ENCODE assay signal across 14 mouse cellular contexts in genomic region chr19:57803483-57803820, GRCm38 (mm10).
"Had no signal": no experiment of that assay in that cellular context is flagged by ENCODE, and none has a peak within 500 bp of the region (broad histone marks: within the 10 kb centered on the region; RNA-seq: fewer than 3 reads in every experiment).

No protein-coding gene starts in this region.

- H3K4me2 ChIP-seq: intestine, embryonic 15.5 days; limb, embryonic 15.5 days; liver, embryonic 12.5 days; midbrain, embryonic 12.5 days; neural tube, embryonic 13.5 days had no signal

- DNase-seq: kidney, adult 9 months; kidney, postnatal 4 days; left cerebral cortex, postnatal 4 days; retina, postnatal 1 day; right cerebral cortex, postnatal 4 days; spleen, adult 18-20 months; thymus, postnatal 36 days had no signal

- H3K27me3 ChIP-seq: intestine, embryonic 15.5 days; limb, embryonic 15.5 days; liver, embryonic 12.5 days; midbrain, embryonic 12.5 days; neural tube, embryonic 13.5 days had no signal

- H3K9ac ChIP-seq: intestine, embryonic 15.5 days; limb, embryonic 15.5 days; liver, embryonic 12.5 days; midbrain, embryonic 12.5 days; neural tube, embryonic 13.5 days had no signal

- H3K4me1 ChIP-seq: intestine, embryonic 15.5 days; liver, embryonic 12.5 days; midbrain, embryonic 12.5 days; neural tube, embryonic 13.5 days had no signal

- ATAC-seq: intestine, embryonic 15.5 days; liver, embryonic 12.5 days; midbrain, embryonic 16.5 days had no signal

- H3K36me3 ChIP-seq: intestine, embryonic 15.5 days; limb, embryonic 15.5 days; liver, embryonic 12.5 days; neural tube, embryonic 13.5 days had no signal

- H3K9me3 ChIP-seq: intestine, embryonic 15.5 days; limb, embryonic 15.5 days; liver, embryonic 12.5 days; midbrain, embryonic 12.5 days; neural tube, embryonic 13.5 days had no signal

- H3K4me3 ChIP-seq: intestine, embryonic 15.5 days; layer of hippocampus, adult 2 months; limb, embryonic 15.5 days; liver, embryonic 12.5 days; midbrain, embryonic 12.5 days; neural tube, embryonic 13.5 days had no signal

- H3K27ac ChIP-seq: intestine, embryonic 15.5 days; layer of hippocampus, adult 2 months; liver, embryonic 12.5 days; midbrain, embryonic 12.5 days; neural tube, embryonic 13.5 days had no signal
